Mouse (Mus musculus) liver (tissue): ENCODE measurements around the gene Trim17.
"Not testable (repeated sequence)": the region's sequence is repeated elsewhere in the genome, so short reads cannot be mapped to it uniquely, and the experiment has no call there.

ENCODE experiments used
- DNase-seq: peaks from one replicate; pipeline ENCODE4 v3.0.0-alpha.2; 2020; ENCODE audit warnings: mixed read lengths

Gene Trim17

GRCm38 (mm10) chr11:58947798-58948528 lies 6.5 kb upstream of the Trim17 start:
- DNase-seq, result no peak

DNA sequence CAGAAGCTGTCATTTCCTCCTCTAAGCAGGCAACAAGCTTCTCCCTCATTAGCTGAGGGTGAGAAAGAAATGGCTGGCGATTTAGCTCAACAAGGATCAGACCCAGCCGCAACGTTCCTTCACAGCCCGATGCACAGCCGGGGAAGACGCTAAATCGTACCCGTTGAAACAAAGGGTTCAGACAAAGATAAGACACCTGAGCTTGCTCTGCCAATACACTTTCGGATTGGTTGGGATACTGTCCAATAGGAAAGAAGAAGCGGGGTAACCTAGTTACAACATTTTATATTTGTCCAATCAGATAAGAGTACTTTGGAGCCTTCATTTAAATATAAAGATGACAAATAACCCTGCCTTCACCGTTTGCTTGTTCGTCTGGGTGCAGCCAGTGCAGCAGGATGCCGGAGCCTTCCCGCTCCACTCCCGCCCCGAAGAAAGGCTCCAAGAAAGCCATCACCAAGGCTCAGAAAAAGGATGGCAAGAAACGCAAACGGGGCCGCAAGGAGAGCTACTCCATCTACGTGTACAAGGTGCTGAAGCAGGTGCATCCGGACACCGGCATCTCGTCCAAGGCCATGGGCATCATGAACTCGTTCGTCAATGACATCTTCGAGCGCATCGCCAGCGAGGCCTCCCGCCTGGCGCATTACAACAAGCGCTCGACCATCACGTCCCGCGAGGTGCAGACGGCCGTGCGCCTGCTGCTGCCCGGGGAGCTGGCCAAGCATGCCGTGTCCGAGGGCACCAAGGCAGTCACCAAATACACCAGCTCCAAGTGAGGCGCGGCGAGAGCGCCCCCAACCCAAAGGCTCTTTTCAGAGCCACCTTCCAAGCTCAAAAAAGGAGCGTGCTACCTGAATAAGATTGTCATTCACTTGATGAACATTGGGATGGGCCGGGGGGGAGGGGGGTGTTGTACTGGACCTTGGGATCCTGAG lies 5.7 kb upstream of the Trim17 start, which contains the start of gene Hist3h2ba:
Gene Hist3h2ba, plus strand, starts transcription at position 379 of the 938 bp plus-strand sequence.
- DNase-seq, result peak; percentile 62

- no peak for DNase-seq
Observed at GRCm38 (mm10) chr11:58949480-58950431, 4.7 kb upstream of the Trim17 start.

DNA sequence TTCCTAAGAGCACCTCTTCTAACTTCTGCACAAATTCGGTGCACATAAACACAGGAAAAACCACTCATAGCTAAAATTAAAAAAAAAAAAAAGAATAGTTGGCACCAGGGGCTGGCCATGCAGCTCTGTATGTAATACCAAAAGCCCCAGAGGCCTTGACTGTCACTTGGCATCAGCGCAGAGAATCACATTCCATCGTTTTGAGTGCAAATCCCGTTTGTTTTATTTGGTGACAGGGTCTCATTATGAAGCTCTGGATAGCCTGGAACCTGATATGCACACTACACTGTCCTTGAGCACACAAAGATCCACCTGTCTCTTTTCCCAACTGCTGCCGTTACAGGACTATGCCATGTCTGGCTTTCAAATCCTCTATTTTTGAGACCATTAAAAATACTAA lies 3.3 kb upstream of the Trim17 start:
- no peak for DNase-seq

DNA sequence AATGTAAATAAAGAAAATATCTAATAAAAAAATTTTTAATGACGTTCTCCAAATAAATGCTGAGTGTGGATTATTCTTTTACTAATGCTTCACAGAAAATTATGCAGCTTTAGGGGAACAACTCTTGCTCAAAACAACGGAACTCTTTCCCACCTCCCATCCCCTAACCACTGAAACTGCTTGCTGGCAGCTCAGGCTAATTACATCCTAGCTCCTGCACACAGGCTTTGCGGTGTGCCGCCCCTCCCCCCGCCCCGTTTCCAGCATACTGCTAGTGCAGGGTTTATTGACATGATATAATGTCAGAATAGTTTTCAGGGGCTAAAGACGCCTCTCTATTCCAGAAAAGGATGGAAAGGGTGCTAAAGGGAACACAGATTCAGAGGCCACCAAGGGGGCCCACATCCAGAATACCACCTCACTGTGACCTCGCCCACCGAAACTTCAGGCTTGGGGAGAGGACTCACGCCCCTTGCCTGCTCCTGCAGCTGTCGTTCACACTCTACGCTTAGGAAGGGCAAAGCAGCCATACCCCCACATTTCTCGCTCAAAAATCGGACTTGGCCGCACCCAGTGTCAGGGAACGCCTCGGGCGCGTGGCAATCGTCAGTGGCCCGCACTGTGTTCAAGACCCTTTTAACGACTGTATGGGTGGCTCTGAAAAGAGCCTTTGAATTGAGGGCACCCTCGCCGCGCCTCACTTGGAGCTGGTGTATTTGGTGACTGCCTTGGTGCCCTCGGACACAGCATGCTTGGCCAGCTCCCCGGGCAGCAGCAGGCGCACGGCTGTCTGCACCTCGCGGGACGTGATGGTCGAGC lies 925 bp upstream of the Trim17 start:
- peak; percentile 79 for DNase-seq

- DNase-seq, result not testable (repeated sequence)
Observed at GRCm38 (mm10) chr11:58954170-58954419, 390 bp upstream of the Trim17 start.

GRCm38 (mm10) chr11:58955143-58955867 lies 820 bp downstream of the Trim17 start:
- DNase-seq, result peak; percentile 45

DNA sequence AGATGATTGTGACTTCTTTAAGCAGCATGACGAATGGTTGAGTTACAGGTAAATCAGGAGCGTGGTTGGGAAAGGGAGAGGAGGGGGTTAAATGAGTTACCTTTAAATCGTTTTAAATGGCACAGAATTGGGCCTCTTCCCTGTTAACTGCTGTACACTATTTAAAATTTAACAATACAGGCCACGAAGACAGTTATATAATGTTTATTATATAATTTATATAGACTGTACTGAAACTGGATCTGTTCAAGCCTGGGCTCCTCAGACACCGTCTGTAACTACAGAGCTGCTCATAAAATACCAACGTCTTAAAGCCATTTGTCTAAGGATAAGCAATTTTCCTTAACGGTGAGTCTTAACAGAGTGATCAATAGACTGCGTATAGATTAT lies 1.4 kb downstream of the Trim17 start:
- DNase-seq, result no peak

DNA sequence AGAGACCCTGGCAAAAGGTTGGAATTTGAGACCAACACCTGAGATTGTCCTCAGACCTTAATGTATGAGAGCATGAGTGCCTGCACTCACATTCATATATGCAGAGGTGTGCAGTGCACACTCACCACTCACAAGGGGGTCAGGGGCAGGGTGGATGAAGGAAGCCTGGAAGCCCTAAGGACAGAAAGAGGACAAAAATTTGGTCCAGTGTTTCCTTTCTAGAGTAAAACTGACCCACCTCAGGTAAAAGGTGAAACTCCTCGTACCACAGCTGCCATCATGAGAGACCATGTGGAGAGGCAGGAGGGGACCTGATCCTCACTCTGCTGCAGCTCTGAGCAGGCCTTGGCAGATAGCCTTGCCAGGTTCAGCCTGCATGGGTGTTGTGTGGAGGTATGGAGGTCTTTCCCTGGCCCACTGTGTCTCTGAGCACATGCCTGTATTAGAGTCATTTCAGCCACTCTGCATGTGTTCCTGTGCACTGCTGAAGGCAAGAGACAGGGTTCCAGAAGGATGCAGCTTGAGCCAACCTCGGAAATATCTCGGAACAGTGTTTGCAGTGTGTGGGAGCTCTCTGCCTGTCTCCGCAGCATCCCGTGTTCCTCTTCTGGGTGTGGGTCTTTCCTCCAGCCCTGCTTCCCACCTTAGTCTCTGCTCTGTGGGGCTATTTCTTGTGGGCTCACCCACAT lies 2.9 kb downstream of the Trim17 start:
- DNase-seq, result no peak

- DNase-seq, result no peak
Observed at GRCm38 (mm10) chr11:58958536-58958935, 4.1 kb downstream of the Trim17 start.

DNA sequence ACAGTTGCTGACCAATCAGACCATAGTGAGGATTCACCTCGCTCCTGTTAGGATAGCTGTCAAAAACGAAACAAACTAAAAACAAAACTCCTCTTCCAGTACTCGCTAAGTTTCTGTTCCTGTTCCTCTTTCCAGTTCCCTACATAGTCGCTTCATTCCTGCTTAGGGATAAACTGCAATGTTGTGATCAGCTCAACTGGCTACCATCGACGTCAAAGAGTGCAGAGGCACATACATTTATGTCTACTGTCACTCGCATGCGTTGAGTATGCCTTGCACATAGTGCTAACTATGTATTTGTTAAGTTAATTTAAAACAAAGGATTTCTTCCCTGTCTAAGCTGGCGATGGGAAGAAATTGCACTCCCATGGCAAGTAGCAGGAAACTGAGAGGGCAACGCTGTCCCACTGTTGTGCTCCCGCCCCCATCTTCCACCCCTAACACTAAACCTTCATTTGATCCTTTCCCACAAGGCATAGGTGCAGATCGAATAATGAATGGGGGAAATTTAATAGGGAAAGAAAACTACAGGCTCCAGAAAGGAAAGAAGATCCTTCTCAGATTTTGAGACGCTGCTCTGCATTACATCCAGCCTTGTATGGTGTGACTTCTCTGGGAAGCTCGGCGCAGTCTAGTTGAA lies 4.8 kb downstream of the Trim17 start:
- DNase-seq, result no peak

DNA sequence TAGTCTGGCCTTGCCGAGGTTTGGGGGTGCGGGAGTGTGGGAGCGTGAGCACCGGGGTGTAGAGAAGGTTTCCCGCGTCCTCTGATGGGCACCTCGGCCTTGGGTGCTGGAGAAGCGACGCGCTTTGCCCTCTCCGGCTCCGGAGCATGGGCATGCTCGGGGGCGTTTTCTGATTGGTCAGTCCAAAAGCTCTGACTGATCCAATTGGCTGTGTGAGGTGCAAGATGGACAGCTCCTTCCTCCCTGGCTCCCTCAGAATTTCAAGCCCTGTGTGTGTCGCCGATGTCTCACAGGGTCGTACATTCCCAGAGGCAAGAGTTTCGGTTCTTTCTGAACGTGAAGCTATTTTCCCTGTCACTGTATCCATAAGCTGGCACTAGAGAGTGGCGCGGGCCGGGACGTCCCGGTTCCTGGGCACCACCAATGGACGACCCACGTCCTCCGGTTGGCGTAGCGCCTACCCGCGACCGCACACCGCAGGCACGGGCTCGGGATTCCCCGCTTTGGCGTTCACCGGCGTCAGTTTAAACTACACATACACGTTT lies 5.5 kb downstream of the Trim17 start:
- DNase-seq, result peak; percentile 91

DNA sequence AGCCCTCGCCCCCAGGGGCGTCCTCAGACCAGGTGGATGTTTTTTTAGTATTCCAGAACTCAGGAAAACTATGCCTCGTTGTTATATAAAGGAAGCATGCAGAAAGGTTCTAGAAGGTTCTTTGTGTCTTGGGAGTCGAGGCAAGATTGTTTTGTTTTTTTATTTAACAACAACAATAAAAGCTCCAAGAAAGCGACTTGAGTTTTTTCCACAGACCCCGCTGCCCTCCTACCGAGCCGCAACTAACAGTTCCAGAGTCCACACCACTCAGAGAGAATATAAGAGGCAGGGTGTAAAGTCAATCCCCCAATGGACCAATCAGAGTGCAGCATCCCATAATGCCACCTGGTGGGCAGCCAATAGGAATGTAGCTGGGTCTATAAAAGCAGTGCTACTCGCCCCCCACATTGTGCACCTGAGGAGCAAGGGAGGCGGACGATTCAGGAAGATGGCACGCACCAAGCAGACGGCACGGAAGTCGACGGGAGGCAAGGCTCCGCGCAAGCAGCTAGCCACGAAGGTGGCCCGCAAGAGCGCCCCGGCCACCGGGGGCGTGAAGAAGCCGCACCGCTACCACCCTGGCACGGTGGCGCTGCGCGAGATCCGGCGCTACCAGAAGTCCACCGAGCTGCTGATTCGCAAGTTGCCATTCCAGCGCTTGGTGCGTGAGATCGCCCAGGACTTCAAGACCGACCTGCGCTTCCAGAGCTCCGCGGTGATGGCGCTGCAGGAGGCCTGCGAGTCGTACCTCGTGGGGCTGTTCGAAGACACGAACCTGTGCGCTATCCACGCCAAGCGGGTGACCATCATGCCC lies 7.1 kb downstream of the Trim17 start:
- no peak for DNase-seq

GRCm38 (mm10) chr11:58963543-58963942 lies 9.1 kb downstream of the Trim17 start:
- DNase-seq, result peak; percentile 60

DNA sequence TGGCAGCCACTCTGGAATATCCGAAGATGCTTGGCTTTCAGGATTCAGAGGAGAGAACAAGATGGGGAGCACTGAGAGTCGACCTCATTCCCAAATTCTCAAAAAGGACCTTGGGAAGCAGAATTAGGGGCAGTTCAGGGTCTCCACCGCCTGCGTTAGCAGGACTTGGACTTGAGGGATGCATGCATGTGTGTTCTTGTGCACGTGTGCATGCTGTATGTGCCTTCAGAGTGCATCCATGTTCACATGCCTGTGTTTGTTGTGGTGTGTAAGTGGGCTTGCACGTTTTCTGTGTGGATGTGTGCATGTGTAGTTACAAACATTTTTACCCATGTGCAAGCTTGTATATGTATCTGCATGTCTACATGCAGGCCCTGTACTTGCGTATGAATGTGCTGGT lies 9.7 kb downstream of the Trim17 start:
- DNase-seq, result no peak

GRCm38 (mm10) chr11:58965001-58965760 lies 10.7 kb downstream of the Trim17 start:
- DNase-seq, result no peak

DNA sequence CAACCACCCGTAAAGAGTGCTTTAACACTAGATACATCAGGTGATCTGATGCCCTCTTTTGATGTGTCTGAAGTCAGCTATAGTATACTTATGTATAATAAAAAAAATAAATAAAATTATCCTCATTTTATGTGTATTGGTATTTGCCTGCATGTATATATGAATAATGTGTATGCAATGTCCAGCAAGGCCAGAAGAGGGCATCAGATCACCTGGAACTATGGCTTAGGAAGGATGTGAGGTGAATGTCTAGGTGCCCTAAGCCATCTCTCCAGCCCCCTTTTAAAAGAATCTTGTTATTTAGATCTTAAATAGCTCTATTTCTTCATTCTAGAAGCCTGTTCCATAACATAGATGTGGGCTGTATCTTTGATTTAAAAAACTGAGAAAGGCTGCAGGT lies 12.9 kb downstream of the Trim17 start:
- no peak for DNase-seq

DNA sequence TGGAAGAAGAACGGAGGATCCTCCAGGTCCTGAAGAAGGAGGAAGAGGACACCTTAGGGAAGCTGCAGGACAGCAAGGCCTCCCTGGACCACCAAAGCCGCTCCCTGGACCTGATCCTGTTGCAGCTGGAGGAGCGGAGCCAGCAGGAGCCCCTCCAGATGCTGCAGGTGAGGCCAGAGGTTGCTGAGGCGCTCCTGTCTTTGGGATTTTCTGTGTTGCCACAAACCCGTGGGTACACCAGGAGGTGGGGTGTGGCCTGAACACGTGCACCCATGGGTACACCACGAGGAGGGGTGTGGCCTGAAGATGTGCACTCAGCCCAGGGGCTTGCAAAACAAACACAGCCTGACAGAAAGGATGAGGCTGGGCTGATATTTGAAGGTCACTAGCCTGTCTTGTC lies 14.1 kb downstream of the Trim17 start:
- no peak for DNase-seq
